Mouse (Mus musculus): ENCODE measurements around the gene Atf3.

Gene Atf3

DNA sequence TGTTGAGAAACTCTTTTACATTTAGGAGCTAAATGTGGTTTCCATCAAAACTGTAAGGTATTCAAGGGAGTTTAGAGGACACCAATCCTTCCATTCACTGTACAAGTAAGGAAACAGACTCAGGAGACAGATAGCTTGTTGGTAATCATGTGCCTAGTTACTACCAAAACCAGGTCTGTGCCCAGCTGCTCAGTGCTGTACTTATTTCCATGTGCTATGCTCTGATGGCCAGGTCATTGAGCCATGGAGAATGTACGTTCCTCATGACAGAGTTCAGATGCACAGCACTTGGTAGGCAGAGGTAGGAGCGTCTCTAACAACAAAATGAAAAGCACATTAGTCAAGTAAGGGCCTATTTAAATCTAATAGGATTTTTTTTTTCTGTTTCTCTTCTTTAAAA lies 8.7 kb upstream of the Atf3 start:
- DNase-seq (ENCODE audit: low spot score): no peak

DNA sequence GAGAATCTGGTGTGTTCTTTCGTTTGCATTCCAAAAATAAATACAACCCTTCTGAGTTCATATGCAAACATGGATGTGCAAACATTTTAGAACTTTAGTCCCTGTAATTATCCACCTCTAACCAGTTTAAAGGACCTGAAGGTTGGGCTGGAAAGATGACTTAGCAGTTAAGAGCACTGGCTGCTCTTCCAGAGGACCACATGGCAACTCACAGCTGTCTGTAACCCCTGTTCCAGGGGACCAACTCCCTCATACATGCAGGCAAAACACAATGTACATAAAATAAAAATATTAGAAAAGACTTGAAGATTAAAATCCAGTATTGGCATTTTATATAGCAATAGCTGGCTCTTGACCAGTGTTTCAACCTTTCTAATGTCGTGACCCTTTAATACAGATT lies 7.9 kb upstream of the Atf3 start:
- DNase-seq (ENCODE audit: low spot score): no peak

DNA sequence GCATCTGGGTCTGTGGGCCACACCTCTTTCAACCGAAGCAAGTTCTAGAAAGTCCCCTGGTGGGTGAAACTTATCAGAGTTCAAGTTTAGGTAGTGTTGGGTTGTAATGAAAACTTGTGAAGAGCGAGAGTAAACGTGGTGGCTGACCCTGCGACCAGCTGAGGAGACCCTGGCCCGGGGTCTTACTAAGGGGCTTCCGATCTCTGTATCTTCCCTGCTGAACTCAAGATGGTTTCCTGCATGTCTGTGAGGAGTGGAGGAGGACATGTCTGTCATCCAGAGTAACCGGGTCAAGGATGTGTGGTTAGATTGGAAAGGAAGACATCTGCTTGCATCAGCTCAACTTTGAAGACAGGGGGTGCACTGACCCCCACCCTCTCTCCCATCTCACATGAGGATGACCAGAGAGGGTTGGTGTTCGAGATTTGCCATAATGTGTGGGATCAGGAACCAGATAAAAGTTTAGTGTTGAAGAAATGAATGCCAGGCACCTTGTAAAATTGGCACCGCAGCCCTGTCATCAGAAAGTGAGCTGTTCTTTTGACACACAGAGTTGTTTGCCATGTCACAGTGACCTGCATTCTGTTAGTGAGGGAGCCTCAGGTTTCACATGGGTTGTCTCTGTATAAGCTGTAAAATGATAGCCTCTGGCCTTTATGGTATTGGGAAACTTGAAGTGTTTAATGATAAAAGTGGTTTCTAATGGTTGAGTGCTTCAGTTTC lies 7.3 kb upstream of the Atf3 start:
- no peak for DNase-seq (ENCODE audit: low spot score)

DNA sequence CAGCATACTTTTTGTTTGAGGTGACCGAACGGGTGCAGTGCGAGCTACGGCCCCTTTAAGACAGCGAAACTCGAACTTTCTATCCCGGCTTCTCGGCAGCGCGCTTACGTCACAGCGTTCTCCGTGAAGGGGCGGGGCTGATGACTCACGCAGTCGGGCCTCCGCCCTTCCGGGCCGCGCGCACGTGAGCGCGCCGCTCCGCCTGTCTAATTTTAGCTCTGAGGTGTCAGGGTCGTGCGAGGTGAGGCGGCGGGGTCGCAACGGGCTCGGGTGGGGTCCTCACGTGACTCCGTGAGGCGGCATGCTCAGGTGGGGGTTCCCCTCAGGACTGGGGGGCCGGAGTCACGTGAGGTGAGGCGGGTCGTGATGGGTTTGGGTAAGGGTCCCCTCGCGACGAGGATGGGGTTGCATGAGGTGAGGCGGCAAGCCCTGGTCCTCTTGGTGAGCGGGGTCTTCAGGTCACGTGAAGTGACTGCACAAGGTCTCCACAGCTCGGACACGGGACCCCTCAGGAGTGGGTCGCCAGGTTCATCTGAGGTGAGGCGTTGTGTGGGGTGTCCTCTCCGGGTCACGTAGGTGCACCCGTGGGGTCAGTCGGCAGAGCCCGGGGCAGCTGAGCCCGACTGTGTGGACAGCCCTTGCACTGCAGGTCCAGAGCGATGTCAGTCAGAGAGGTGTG lies 6.6 kb upstream of the Atf3 start:
- DNase-seq (ENCODE audit: low spot score): peak; percentile 98

DNA sequence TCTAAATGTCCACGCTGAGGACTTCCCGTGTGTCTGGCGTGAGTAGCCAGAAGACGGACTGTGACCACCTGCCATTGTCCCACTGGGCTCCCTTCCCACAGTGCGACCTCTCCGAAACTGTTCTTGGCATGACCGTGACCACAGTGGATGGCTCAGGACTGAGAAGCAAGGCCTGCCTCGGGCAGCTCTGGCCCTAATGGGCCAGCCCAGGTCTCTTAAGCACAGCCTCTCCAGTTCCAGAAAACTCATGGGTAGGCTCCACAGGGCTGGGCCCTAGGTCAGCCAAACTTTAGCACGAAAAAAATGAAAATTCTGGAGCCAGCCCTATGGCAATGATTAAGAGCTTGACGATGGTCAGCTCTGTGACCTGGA lies 6.1 kb upstream of the Atf3 start:
- peak; percentile 52 for DNase-seq (ENCODE audit: low spot score)

DNA sequence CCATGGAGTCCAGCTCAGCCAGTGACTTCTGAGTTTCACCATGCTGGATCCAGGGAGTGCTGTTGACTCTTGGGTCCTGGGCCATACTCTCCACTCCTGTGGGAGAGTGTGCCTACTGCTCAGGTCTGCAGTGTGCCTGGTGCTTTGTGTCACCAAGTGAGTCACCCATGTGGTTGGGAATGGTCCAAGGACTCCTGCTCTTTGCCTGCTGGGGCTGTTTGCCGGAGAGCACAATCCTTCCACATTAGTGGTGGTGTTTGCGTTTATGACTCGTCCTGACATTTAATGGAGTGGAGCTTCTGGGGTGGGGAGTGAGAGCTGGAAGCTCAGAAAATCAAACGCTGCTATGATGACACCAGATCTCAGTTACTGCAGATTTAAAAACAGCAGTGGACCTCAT lies 4.2 kb upstream of the Atf3 start:
- no peak for DNase-seq (ENCODE audit: low spot score)

DNA sequence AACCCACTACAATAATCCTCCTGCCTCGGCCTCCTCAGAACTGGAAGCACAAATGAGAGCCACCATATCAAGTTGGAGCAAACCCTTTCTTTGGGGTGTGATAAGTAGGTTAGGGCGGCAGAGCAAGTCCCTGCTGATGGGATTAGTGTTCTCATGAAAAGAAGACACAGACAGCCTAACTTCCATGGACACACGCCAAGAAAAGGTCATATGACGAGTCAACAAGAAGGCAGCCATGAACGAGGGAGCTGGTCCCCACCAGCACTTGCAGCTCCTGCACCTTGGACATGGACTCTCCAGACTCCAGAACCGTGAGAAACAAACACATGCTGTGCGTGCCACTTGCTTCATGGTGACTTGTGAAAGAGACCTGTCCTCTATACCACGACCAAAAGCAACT lies 2.7 kb upstream of the Atf3 start:
- DNase-seq (ENCODE audit: low spot score): no peak

DNA sequence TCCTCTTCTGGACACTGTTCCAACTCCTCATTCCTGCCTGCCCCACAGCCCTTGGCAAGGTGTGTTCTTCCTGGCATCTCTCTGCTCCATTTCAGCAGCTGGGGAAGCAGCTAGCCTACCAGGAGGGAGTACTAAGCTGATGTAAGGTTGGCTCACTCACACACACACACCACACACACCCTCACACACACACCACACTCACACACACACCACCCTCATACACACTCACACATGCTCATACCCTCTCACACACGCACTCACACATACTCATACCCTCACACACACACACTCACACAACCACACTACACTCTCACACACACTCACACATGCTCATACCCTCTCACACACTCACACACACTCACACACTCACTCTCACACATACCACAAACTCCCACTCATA lies 1.9 kb upstream of the Atf3 start:
- DNase-seq (ENCODE audit: low spot score): no peak

DNA sequence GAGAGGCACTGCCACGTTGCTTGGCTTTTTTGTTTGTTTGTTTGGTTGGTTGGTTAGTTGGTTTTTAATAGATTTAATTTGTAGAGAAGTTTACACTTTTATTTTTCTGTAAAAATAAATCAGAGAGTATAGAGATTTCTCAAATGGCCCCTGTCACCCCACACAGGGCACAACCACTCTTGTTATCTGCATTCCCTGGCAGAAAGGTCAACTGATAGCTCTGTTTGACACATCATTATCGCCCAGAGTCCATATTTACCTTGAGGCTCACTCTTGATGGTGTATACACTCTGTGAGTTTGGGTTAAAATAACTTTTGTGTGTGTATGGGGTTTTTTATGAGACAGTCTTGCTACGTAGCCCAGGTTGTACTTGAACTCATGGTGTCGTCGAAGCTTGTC lies 744 bp upstream of the Atf3 start:
- no peak for DNase-seq (ENCODE audit: low spot score)

DNA sequence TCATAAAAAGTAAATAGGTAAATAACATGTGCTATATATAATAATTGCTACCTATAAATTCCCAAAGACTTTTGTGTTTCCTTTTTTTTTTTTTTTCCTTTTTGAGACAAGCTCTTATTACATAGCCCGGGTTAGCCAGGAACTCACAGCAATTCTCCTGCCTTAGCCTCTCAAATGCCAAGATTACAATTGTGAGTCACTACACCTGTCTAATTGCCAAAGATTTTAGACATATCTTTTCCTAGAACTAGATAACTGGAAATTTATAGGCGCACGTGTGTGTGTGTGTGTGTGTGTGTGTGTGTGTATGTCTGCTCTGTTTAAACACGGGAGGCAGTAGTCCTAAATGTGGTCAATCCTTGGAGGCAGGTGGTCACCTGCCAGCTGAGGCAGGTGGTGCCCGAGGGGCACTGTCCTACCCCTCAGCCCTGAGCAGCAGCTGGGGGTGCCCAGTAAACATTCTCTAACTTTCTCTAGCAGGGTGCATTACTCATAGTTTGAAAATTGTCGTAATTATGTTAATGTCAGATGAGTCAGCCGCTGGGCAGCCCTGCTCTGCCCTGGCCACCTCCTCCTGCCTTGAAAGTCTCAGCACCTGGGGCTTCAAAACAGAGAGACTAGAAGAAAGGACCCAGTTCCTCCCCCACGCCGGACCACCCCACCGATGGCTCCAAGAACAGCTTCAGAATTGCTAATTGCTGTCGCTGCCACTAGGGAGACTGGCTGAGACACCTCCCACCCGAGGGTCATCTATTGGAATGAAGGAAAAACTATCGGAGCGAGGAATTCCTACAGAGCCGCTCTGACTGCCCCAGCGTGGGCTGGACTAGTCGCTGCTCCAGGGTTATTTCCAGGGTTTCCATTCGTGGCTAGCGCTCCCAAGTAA lies 1.8 kb downstream of the Atf3 start:
- no peak for DNase-seq (ENCODE audit: low spot score)

DNA sequence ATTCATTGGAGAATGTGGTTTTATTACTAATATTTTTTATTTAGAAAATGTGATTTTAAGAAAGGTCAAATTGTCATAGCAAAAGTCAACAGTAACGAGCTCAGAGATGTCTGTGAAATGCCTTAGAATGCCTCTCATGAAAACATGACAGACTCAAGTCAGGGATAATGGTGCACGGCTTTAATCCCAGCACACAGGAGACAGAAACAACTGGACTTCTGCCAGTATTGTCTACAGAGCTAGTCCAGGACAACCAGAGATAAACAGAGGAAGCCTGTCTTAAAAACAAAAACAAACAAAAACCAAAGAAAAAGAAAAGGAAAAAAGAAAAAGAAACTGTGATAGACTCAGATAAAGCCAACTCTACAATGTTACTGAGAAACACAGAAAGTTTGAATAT lies 6.7 kb downstream of the Atf3 start:
- DNase-seq (ENCODE audit: low spot score): no peak

DNA sequence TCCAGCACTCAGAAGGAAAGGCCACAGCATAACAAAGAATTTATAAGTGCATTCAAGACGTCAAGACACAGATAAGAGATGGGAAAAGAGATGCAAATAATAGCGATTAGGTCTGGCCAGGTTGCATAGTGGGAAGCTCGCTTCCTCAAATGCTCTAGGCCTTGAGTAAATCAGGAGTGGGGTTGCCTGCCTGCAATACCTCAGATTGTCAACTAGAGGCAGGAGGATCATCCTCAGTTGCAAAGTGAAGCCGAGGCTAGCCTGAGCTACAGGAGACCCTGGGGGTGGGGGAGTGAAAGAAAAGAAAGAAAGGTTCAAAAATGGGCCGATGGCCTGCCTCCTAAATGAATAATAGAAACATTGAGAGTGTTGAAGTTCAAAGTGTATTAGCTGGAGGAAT lies 12.0 kb downstream of the Atf3 start:
- DNase-seq (ENCODE audit: low spot score): no peak

DNA sequence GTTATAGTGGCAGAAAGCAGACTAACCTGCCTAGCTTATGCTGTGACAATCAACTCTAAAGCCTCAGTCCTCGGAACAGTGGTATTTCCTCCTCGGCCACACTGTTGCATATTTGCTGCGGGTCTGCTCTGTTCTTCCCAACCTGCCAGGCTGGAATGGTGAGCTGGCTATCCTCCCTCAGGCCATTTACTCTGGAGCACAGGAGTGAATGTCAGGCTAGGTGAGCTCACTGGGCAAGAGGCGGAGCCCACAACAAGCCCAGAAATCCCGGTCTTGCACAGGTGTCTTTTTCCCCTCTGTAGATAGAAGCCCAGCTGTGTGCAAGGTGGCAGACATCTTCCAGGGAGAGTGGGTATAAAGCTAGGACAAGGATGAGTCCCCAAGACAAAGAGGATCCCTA lies 13.0 kb downstream of the Atf3 start:
- no peak for DNase-seq (ENCODE audit: low spot score)

DNA sequence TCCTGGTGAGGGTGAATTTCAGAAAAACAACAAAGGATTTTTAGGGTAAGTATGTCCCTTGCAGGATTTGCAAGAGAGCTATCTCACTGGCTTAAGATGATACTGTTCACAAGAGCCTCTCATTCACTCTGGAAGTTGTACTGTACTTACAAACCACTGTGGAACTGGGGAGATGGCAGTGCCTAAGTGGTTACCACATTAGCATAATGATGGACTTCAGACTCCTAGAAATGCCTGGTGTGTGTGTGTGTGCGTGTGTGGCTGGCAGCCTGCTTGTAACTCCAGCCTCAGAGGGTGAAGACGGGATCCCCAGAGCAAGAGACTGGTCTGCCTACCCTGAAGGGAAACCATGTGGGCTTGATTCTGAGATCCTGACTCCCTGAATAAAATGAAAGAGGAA lies 14.3 kb downstream of the Atf3 start:
- no peak for DNase-seq (ENCODE audit: low spot score)

DNA sequence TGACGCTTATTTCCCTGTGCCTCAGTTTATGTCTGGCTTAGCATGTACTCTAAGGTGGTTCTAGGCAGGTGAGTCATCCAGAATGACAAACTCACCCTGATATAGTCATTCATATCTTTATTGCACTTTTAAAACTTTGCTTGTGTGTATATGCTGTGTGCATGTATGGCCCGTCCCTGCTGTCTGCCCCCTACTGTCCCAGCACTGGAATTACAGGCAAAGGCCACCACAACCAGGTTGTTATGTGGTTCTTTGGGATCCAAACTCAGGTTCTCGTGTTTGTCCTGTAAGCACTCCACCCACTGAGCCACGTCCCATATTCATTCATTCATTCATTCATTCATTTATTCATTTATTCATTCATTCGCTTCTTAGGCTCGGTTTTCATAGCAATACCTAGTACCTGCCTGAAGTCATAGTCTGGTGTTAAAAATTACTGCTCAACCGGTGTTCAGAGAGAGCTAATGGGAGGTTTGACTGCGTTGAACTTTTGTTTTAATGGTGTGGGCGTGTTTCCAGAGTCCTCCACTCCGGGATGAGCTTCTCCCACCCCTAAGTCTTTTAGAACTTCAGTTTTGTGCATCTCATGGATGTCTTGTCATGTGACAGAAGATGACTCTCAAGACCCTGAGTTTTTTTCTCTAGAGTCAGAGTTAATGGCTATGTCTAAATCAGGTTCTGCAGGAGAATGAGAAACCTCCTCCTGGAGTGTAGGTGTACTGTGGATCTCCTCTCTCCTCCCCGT lies 15.5 kb downstream of the Atf3 start:
- no peak for DNase-seq (ENCODE audit: low spot score)

DNA sequence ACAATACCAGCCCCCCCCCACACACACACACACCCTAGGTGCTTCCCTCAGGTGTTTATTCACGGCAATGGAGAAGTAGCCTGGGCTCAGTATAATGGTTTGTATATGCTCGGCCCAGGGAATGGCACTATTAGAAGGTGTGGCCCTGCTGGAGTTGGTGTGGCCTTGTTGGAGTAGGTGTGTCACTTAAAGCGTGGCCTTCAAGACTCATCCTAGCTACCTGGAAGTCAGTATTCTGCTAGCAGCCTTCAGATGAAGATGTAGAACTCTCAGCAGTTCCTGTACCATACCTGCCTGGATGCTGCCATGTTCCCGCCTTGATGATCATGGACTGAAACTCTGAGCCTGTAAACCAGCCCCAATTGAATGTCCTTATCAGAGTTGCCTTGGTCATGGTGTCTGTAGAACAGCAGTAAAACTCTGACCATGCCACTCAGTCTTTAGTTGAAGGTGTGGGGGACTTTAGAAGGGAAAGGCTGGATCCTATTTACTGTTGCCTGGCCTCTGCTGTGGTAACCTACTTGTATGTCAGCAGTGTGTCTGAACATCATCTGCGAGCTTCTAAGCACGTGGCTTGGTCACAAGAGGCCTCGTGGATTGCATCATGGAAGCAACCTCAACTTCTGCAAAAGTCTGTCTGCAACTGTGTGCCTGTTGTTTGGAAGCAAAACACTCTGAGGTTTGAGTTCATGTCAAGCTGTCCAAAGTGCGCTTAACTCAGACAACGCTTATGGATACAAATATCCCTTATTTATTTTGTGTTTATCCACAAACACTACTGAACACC lies 16.8 kb downstream of the Atf3 start:
- no peak for DNase-seq (ENCODE audit: low spot score)

DNA sequence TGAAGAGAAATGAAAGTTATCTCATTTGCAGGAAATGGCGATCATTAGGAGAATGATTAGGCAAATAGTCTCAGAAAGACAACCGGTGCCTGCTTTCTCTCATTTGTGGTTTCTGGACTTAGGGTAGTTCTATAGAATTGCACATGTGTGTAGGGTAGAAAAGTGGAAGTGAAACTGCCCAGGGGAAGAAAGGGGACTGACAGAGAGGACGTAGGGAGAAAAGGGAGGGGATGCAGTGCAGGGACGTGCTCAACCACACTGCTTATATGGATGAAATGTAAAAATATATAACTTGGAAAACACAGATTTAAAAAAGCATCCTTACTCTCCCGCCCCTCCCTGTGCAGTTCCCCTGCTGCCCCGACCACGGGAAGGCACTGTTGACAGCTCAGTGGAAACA lies 19.9 kb downstream of the Atf3 start:
- no peak for DNase-seq (ENCODE audit: low spot score)

DNA sequence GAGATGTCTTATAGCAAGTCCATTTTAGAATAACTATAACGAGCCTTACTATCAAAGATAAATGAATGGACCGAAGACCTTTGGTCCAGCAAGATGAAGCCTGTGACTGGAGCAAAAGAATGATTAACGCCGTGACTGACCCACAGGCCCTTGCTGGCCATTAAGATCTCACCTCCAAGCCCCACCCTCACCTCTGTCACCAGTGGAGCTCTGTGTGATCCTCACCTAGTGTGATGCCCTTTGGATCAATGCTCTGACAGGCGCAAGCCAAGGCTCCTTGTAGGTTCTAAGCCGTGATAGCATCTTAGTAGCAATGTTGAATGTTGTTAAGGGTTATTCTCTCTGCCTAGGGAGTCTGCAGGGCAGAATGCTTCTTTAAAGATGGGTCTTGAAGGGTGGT lies 21.8 kb downstream of the Atf3 start:
- no peak for DNase-seq (ENCODE audit: low spot score)

DNA sequence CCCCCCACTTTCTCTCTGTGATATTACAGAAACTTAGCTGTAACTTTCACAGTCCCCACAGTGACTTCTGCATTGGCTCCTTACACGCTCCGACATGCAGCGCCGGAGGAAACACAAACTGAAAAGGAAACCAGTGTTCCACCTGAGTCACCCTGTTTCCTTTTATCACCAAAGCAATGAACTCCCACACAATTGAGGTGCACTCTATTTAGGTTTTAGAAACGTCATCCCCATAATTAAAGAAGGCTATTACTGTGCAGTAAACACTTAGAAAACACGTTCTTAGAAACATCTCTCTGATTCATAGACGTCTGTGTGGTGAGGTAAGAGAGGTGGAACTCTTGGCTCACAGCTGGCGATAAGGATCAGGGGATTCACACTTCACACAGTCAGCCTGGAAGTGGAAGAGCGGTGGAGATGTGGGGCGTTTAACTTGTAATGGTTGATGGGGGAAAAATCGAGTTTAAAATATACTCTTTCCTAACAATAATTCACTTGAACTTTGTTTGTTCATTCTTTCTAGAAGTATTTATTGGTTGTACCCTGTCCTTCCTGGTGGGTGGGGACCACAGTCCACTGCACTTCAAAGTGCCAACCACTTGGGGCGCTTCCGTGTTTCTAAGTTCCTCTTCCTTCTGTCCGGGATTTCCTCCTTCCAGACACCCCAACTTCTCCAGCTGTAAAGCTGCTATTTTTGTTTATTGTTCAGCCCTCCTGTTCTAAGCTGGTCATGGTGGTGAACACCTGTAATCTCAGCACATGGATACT lies 24.0 kb downstream of the Atf3 start:
- peak; percentile 59 for DNase-seq (ENCODE audit: low spot score)

DNA sequence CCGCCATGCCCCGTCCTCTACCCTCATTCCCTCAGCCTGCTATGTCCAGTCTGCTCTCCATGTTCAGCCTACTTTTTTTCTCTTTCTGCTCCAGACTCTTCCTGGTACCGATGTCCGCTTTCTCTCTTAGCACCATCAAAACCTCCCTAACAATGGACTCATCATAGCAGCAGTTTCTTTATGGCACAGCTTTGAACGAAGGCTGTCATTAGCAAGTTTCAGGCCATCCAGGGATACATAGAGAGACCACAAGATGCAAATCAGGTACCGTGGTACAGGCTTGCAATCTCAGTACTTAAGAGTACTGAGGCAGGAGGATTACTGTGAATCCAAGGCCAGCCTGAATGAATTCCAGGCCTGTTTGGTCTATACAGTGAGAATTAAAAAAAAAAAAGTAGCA lies 25.1 kb downstream of the Atf3 start:
- DNase-seq (ENCODE audit: low spot score): no peak

DNA sequence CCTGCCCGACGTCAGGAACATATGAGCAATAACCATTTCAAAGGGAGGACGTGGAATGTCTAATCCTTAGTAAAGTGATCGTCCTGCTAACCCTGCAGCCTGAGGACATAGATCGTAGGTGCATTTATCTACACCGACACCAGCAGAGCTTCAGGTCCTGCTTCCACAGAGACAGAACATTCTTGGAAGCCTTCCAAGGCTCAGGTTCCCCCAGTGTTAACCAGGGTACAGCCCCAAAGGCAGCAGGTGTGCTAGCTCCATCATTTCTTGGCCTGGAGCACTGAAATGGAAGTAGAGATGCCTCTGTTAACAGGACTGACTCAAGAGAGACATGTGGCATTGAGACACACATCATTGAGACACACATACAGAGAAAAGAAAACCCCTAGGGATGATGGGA lies 25.6 kb downstream of the Atf3 start:
- no peak for DNase-seq (ENCODE audit: low spot score)
